In the genomic region with DNA sequence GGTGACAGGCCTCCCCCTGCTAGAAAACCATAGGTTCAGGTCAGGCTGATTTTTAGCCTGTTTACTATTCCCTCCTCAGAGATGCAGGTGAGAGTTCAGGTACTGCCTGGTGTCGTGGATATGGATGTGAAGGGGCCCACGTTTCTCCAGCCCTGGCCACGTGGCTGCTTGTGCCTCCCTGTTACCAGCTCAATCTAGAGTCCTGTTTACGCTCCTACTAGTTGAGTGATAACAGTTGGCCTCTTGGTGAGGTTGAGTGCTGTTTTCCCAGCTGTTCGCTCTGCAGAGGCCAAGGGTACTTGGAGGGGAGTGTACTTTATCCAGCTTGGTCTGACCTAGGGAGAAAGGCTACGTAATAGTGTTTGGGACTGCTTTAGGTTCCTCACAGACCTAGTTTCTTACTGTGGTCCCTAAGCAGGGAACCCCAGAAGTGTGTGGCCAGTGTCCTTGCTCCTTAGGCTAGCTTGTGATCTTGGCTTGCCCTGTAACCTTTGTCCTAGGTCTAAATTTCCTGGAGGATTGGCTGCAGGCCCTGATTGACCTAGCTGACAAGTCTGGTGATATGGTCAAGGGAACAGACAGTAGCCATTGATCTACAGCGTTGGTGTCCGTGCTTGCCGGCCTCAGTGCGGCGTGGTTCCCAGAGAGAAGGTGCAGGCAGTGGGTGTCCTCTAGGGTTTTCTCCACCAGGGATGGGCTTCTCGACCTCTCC, we compare ENCODE assay signal across 8 mouse cellular contexts. TPM values are rescaled to one million over a fixed set of nuclear protein-coding genes. Genes with fewer than 3 reads are reported as not detected.
A peak's percentile ranks its signal among the peaks of the same experiment; 100 is the strongest.
DNase-seq lines count a peak whose midpoint lies in the region; ATAC-seq and TF ChIP-seq lines count a peak whose summit lies in the region.

No protein-coding gene starts in this region.

- H3K9ac ChIP-seq in embryonic facial prominence, embryonic 15.5 days: peak overlapping the region; percentile 87; the same call in 1 of the 2 replicates
- peak overlapping the region; percentile 31 for H3K9ac ChIP-seq in hindbrain, postnatal 0 days (replicated peaks; ENCODE audit: low read length)
- peak overlapping the region; percentile 85 for H3K9ac ChIP-seq in liver, embryonic 14.5 days (replicated peaks)

- ATAC-seq in embryonic facial prominence, embryonic 15.5 days (ENCODE audit: insufficient number of reproducible peaks, low FRiP score, low TSS enrichment, low read depth): no peak
- ATAC-seq in hindbrain, postnatal 0 days: no peak
- ATAC-seq in liver, embryonic 14.5 days (ENCODE audit: insufficient read depth): peak; percentile 24; the same call in 1 of the 2 replicates

- peaks cover 9% of the 10 kb centered on the region; the same call in 1 of the 2 replicates for H3K36me3 ChIP-seq in embryonic facial prominence, embryonic 15.5 days
- no peaks in the 10 kb centered on the region for H3K36me3 ChIP-seq in hindbrain, postnatal 0 days (ENCODE audit: insufficient read depth, low read length)
- peaks cover 4% of the 10 kb centered on the region; the same call in 1 of the 2 replicates for H3K36me3 ChIP-seq in liver, embryonic 14.5 days (replicated peaks; ENCODE audit: control insufficient read depth, insufficient read depth, low read depth)
- no peaks in the 10 kb centered on the region for H3K36me3 ChIP-seq in small intestine, adult 2 months (ENCODE audit: control insufficient read depth, insufficient read depth, low read length)

- H3K9me3 ChIP-seq in embryonic facial prominence, embryonic 15.5 days (replicated peaks): no peaks in the 10 kb centered on the region
- H3K9me3 ChIP-seq in hindbrain, postnatal 0 days (ENCODE audit: low read length): no peaks in the 10 kb centered on the region
- H3K9me3 ChIP-seq in liver, embryonic 14.5 days (ENCODE audit: control insufficient read depth, low read length): no peaks in the 10 kb centered on the region

- intact Hi-C loops in left cerebral cortex, postnatal 4 days (cut with DNase I): no loop called here

- H3K27ac ChIP-seq in embryonic facial prominence, embryonic 15.5 days (replicated peaks): peak overlapping the region; percentile 99
- peak overlapping the region; percentile 98; the same call in 1 of the 2 replicates for H3K27ac ChIP-seq in hindbrain, postnatal 0 days
- H3K27ac ChIP-seq in liver, embryonic 14.5 days: peak overlapping the region; percentile 94
- H3K27ac ChIP-seq in small intestine, adult 2 months (ENCODE audit: insufficient read depth, low read depth, low read length): peak overlapping the region; percentile 75

- no peak for TF ChIP-seq EP300 in liver, embryonic 14.5 days (IDR thresholded peaks at IDR 0.05; ENCODE audit: low read depth)

- H3K4me2 ChIP-seq in embryonic facial prominence, embryonic 15.5 days (replicated peaks): peak overlapping the region; percentile 61
- peak overlapping the region; percentile 65 for H3K4me2 ChIP-seq in hindbrain, postnatal 0 days (ENCODE audit: low read depth, low read length)
- peak overlapping the region; percentile 75 for H3K4me2 ChIP-seq in liver, embryonic 14.5 days (ENCODE audit: low read depth)

- H3K27me3 ChIP-seq in embryonic facial prominence, embryonic 15.5 days: no peaks in the 10 kb centered on the region
- H3K27me3 ChIP-seq in hindbrain, postnatal 0 days (ENCODE audit: insufficient read depth, low read length): no peaks in the 10 kb centered on the region
- no peaks in the 10 kb centered on the region for H3K27me3 ChIP-seq in liver, embryonic 14.5 days (ENCODE audit: control insufficient read depth, insufficient read depth, low read length)
- H3K27me3 ChIP-seq in small intestine, adult 2 months (ENCODE audit: control insufficient read depth, insufficient read depth, low read length): no peaks in the 10 kb centered on the region

- TF ChIP-seq POLR2A in small intestine, adult 2 months (IDR thresholded peaks at IDR 0.05; ENCODE audit: low read depth, low read length): no peak

- DNase-seq in heart, adult 18-20 months: peak; percentile 60 to 62
- DNase-seq in heart, adult 8-10 months (ENCODE audit: low spot score): no peak
- DNase-seq in hindbrain, postnatal 0 days (ENCODE audit: low spot score): no peak
- peak in 2 of 3 experiments; percentile 33 to 35 for DNase-seq in liver, embryonic 14.5 days (ENCODE audit: low read depth in 3 of 3, low spot score in 3 of 3)
- no peak for DNase-seq in left cerebral cortex, postnatal 4 days
- DNase-seq in thymus, postnatal 25 days: no peak

- 65% methylated on average over 12 of the region's 12 CpGs for WGBS in embryonic facial prominence, embryonic 15.5 days
- WGBS in hindbrain, postnatal 0 days: 61% methylated on average over 12 of the region's 12 CpGs
- 46% methylated on average over 12 of the region's 12 CpGs for WGBS in liver, embryonic 14.5 days (ENCODE audit: insufficient replicate concordance)
- 27% methylated on average over 12 of the region's 12 CpGs for WGBS in small intestine, adult 2 months

- TF ChIP-seq CTCF in hindbrain, postnatal 0 days (IDR thresholded peaks at IDR 0.05; ENCODE audit: low read depth): no peak
- TF ChIP-seq CTCF in liver, embryonic 14.5 days (IDR thresholded peaks at IDR 0.05; ENCODE audit: low read depth): no peak
- TF ChIP-seq CTCF in small intestine, adult 2 months (IDR thresholded peaks at IDR 0.05; ENCODE audit: extremely low read depth, insufficient read length, insufficient replicate concordance, low read depth, low read length): no peak

- peak overlapping the region; percentile 78 for H3K4me3 ChIP-seq in embryonic facial prominence, embryonic 15.5 days (replicated peaks)
- H3K4me3 ChIP-seq in hindbrain, postnatal 0 days (ENCODE audit: low read length): peak overlapping the region; percentile 66
- H3K4me3 ChIP-seq in liver, embryonic 14.5 days (ENCODE audit: insufficient read depth in 1 of 2, low read depth in 2 of 2, low read length in 2 of 2): peak overlapping the region; percentile 77 to 89
- H3K4me3 ChIP-seq in small intestine, adult 2 months (ENCODE audit: low read depth, low read length): peak overlapping the region; percentile 95

- H3K4me1 ChIP-seq in embryonic facial prominence, embryonic 15.5 days: peaks cover 41% of the 10 kb centered on the region
- H3K4me1 ChIP-seq in hindbrain, postnatal 0 days (ENCODE audit: insufficient read depth, low read length): peaks cover 20% of the 10 kb centered on the region
- H3K4me1 ChIP-seq in liver, embryonic 14.5 days (replicated peaks; ENCODE audit: control insufficient read depth in 2 of 2, insufficient read depth in 2 of 2, low read length in 1 of 2): peaks cover 42 to 48% of the 10 kb centered on the region in 2 experiments
- peaks cover 8% of the 10 kb centered on the region for H3K4me1 ChIP-seq in small intestine, adult 2 months (ENCODE audit: control insufficient read depth, insufficient read depth, insufficient read length, low read length)

RNA-seq across cellular contexts. Expression of gene Akt2, which starts 1.7 kb away (rescaled TPM):
- 100 to 1,000 TPM; 168 to 200 TPM for total RNA-seq in heart, adult 18-20 months (2021)
- total RNA-seq in heart, adult 8-10 months (2022): 100 to 1,000 TPM; 169 to 227 (median 202) TPM
- polyA plus RNA-seq in embryonic facial prominence, embryonic 15.5 days (2015; fragmentation: Nextera tagmentation; extraction: Ambion mirVana): 114 and 117 TPM in 2 replicates
- 60.6 and 83.1 TPM in 2 replicates for total RNA-seq in hindbrain, postnatal 0 days (2014; rRNA removed)
- polyA plus RNA-seq in hindbrain, postnatal 0 days (2015; fragmentation: Nextera tagmentation; extraction: Ambion mirVana): 62.3 and 64.0 TPM in 2 replicates
- polyA plus RNA-seq in liver, embryonic 14.5 days (2012; rRNA removed): 21.5 and 23.2 TPM in 2 replicates
- polyA plus RNA-seq in liver, embryonic 14.5 days (2014; fragmentation: Nextera tagmentation; extraction: Ambion mirVana): 21.5 and 23.8 TPM in 2 replicates
- polyA plus RNA-seq in small intestine, adult 2 months (2012; rRNA removed): 19.6 and 34.1 TPM in 2 replicates
- total RNA-seq in left cerebral cortex, postnatal 4 days (2021): 10 to 100 TPM; 68.1 to 72.0 TPM

RNA-seq across cellular contexts. Expression of gene 2310022A10Rik, which starts 40.1 kb away (rescaled TPM):
- total RNA-seq in heart, adult 18-20 months (2021): 10 to 100 TPM; 63.8 to 64.7 TPM
- total RNA-seq in heart, adult 8-10 months (2022): 10 to 100 TPM; 67.6 to 72.3 (median 70.8) TPM
- polyA plus RNA-seq in embryonic facial prominence, embryonic 15.5 days (2015; fragmentation: Nextera tagmentation; extraction: Ambion mirVana): 36.4 and 38.0 TPM in 2 replicates
- total RNA-seq in hindbrain, postnatal 0 days (2014; rRNA removed): 8.1 and 8.2 TPM in 2 replicates
- 25.7 and 26.1 TPM in 2 replicates for polyA plus RNA-seq in hindbrain, postnatal 0 days (2015; fragmentation: Nextera tagmentation; extraction: Ambion mirVana)
- polyA plus RNA-seq in liver, embryonic 14.5 days (2012; rRNA removed): 13.8 and 14.9 TPM in 2 replicates
- 12.7 and 14.6 TPM in 2 replicates for polyA plus RNA-seq in liver, embryonic 14.5 days (2014; fragmentation: Nextera tagmentation; extraction: Ambion mirVana)
- 9.8 and 19.7 TPM in 2 replicates for polyA plus RNA-seq in small intestine, adult 2 months (2012; rRNA removed)
- total RNA-seq in left cerebral cortex, postnatal 4 days (2021): 10 to 100 TPM; 27.4 to 33.1 TPM

RNA-seq across cellular contexts. Expression of gene Pld3, which starts 40.1 kb away (rescaled TPM):
- total RNA-seq in heart, adult 18-20 months (2021): 10 to 100 TPM; 29.8 to 30.9 TPM
- 10 to 100 TPM; 26.8 to 33.5 (median 30.5) TPM for total RNA-seq in heart, adult 8-10 months (2022)
- 121 and 122 TPM in 2 replicates for polyA plus RNA-seq in embryonic facial prominence, embryonic 15.5 days (2015; fragmentation: Nextera tagmentation; extraction: Ambion mirVana)
- 307 and 308 TPM in 2 replicates for total RNA-seq in hindbrain, postnatal 0 days (2014; rRNA removed)
- polyA plus RNA-seq in hindbrain, postnatal 0 days (2015; fragmentation: Nextera tagmentation; extraction: Ambion mirVana): 268 and 287 TPM in 2 replicates
- 48.9 and 55.9 TPM in 2 replicates for polyA plus RNA-seq in liver, embryonic 14.5 days (2012; rRNA removed)
- 55.0 TPM in 2 replicates for polyA plus RNA-seq in liver, embryonic 14.5 days (2014; fragmentation: Nextera tagmentation; extraction: Ambion mirVana)
- polyA plus RNA-seq in small intestine, adult 2 months (2012; rRNA removed): 72.2 and 75.6 TPM in 2 replicates
- 100 to 1,000 TPM; 175 to 222 TPM for total RNA-seq in left cerebral cortex, postnatal 4 days (2021)

Comparison
In these comparisons a context has a peak if more than half of its experiments do, and no peak if none do; other contexts are left out.
1. DNase-seq: peak in heart, adult 18-20 months (2 of 2) and liver, embryonic 14.5 days (2 of 3); none in heart, adult 8-10 months (single experiment), hindbrain, postnatal 0 days (single experiment), left cerebral cortex, postnatal 4 days (single experiment) and thymus, postnatal 25 days (single experiment).
2. H3K9ac ChIP-seq: peak in every context shown above with its lines; median percentile 87 in embryonic facial prominence, embryonic 15.5 days; 85 in liver, embryonic 14.5 days; 31 in hindbrain, postnatal 0 days.
3. Peak in every context shown above with its lines, with median percentiles within 50 percentile points of each other: H3K27ac ChIP-seq, H3K4me2 ChIP-seq and H3K4me3 ChIP-seq.